Mouse (Mus musculus) spleen, adult 2 months (tissue): ENCODE measurements around the gene Bag6.

Source experiments
- CTCF ChIP-seq: fragments of 200-500 bp; IDR thresholded peaks from 2 replicates; pipeline ENCODE4 v1.5.1; 2011; ENCODE audit warnings: mild to moderate bottlenecking, inconsistent platforms; ENCODE audit not compliant: insufficient read depth, insufficient read length, insufficient replicate concordance; ENCODE audit errors: extremely low read depth
- POLR2A ChIP-seq: fragments of 200-500 bp; IDR thresholded peaks from 2 replicates; pipeline ENCODE4 v1.6.1; 2011; ENCODE audit warnings: low read depth, low read length, inconsistent platforms

DNA sequence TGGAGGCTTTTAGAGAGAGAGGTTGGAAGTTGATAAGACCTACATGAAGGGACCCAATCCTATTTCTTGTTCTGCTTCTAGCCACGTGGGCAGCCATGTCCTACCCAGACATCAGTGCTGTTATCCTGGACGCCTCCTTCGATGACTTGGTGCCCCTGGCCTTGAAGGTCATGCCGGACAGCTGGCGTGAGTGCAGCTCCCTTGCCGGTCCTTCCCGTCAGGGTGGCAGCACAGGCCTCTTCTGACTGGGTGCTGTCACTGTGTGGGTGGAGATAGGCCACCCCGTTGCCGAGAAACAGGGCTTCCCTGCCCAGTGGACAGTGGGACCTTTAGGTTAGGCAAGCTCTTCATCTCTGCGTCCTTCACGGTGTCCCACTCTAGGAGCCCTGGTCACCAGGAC lies 33.8 kb upstream of the Bag6 start:
- no peak for TF ChIP-seq POLR2A
- no peak for TF ChIP-seq CTCF
